Mouse (Mus musculus): ENCODE results near the gene Sesn2.
"Not testable (repeated sequence)": the region's sequence is repeated elsewhere in the genome, so short reads cannot be mapped to it uniquely, and the experiment has no call there.

Gene Sesn2

GRCm38 (mm10) chr4:132482956-132483608 lies 27.2 kb downstream of the Sesn2 start:
- no peak for DNase-seq (ENCODE audit: low spot score)

GRCm38 (mm10) chr4:132482104-132482503 lies 28.2 kb downstream of the Sesn2 start:
- not testable (repeated sequence) for DNase-seq (ENCODE audit: low spot score)

GRCm38 (mm10) chr4:132477833-132478232 lies 32.5 kb downstream of the Sesn2 start:
- no peak for DNase-seq (ENCODE audit: low spot score)

GRCm38 (mm10) chr4:132475895-132476878 lies 34.1 kb downstream of the Sesn2 start:
- DNase-seq (ENCODE audit: low spot score), result no peak

- DNase-seq (ENCODE audit: low spot score), result peak; percentile 47
Observed at GRCm38 (mm10) chr4:132474631-132475030, 35.7 kb downstream of the Sesn2 start.

GRCm38 (mm10) chr4:132473411-132473810 lies 36.9 kb downstream of the Sesn2 start:
- DNase-seq (ENCODE audit: low spot score), result no peak

GRCm38 (mm10) chr4:132469873-132470272 lies 40.4 kb downstream of the Sesn2 start:
- no peak for DNase-seq (ENCODE audit: low spot score)

GRCm38 (mm10) chr4:132464255-132464613 lies 46.1 kb downstream of the Sesn2 start:
- no peak for DNase-seq (ENCODE audit: low spot score)

GRCm38 (mm10) chr4:132463430-132464254 lies 46.7 kb downstream of the Sesn2 start, which contains the start of gene Med18:
Gene Med18 (minus strand): TSS chr4:132463921.
- peak; percentile 85 for DNase-seq (ENCODE audit: low spot score)

- DNase-seq (ENCODE audit: low spot score), result no peak
Observed at GRCm38 (mm10) chr4:132462836-132463235, 47.5 kb downstream of the Sesn2 start.

- no peak for DNase-seq (ENCODE audit: low spot score)
Observed at GRCm38 (mm10) chr4:132460225-132460624, 50.1 kb downstream of the Sesn2 start.

- DNase-seq (ENCODE audit: low spot score), result no peak
Observed at GRCm38 (mm10) chr4:132455561-132455960, 54.7 kb downstream of the Sesn2 start.

- DNase-seq (ENCODE audit: low spot score), result peak; percentile 31
Observed at GRCm38 (mm10) chr4:132455146-132455545, 55.2 kb downstream of the Sesn2 start.

GRCm38 (mm10) chr4:132454216-132454615 lies 56.1 kb downstream of the Sesn2 start:
- DNase-seq (ENCODE audit: low spot score), result no peak

GRCm38 (mm10) chr4:132449778-132450177 lies 60.5 kb downstream of the Sesn2 start:
- DNase-seq (ENCODE audit: low spot score), result no peak

GRCm38 (mm10) chr4:132446105-132446504 lies 64.2 kb downstream of the Sesn2 start:
- no peak for DNase-seq (ENCODE audit: low spot score)

- DNase-seq (ENCODE audit: low spot score), result no peak
Observed at GRCm38 (mm10) chr4:132444516-132444915, 65.8 kb downstream of the Sesn2 start.
